Mouse (Mus musculus): ENCODE data around the gene Gpatch2l. TPM values are rescaled to one million over a fixed set of nuclear protein-coding genes. Genes with fewer than 3 reads are reported as not detected.

Gene Gpatch2l
- polyA plus RNA-seq (2015; fragmentation: Nextera tagmentation; extraction: Ambion mirVana), result 31.1 and 31.4 TPM in 2 replicates

DNA sequence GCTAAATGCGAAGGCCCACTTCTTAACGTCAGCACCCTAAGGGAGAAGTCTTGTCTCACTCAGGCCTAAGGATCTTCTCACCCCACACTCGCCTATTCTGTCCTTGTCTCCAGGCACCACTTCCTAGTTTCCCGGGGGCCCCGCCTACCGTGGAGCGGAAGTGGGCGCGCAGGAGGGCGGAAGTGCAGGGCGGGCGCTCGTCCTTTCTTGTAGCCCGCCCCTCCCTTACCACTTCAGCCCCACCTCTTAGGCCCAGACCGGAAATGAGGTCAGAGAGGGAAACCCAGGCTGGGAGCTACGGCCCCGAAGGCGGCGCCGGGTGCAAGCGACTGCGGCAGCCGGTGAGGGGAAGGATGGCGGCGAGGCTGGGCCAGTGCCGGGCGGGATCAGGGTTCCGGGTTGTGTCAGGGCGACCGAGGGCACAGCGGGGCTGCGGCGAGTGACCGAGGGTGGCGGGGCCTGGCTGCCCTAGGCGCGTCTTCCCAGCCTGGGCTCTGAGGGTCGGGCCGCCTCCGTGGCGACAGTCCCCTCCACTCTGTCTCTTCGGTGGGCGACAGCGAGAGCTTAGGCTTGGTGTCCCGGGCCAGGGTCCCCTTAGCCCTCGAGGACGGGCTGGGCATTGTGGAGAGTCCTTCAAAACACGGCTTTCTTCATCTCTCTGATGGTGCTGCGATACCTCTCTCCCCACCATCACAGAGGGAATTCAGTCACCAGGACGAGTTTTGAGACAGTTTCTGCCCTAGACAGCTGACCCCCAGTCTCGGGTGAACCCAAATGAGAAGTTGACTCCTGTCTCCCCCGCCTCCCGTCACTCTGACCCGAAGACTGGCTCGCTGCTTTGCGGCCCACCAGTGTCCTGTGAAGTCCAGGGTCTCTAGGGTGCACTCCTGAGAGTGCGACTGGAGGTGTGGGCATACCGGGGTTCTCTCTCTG lies at the start of gene Gpatch2l:
Gpatch2l (plus strand) TSS at position 255 of the 933 bp plus-strand sequence.
- Histone ChIP-seq H3K9ac (replicated peaks) (peak within 1 kb of the TSS; percentile 84), H3K4me3 (peak within 1 kb of the TSS; percentile 74), H3K9me3 (no peaks in the 10 kb centered on the region), H3K36me3 (peaks cover 16% of the 10 kb centered on the region), H3K27ac (replicated peaks) (peak within 1 kb of the TSS; percentile 82), H3K4me1 (peaks cover 44% of the 10 kb centered on the region), H3K27me3 (no peaks in the 10 kb centered on the region), H3K4me2 (replicated peaks) (peak within 1 kb of the TSS; percentile 88)
- peak; percentile 99 for ATAC-seq (replicated peaks)
- 1% methylated on average over 58 of the region's 58 CpGs for WGBS

DNA sequence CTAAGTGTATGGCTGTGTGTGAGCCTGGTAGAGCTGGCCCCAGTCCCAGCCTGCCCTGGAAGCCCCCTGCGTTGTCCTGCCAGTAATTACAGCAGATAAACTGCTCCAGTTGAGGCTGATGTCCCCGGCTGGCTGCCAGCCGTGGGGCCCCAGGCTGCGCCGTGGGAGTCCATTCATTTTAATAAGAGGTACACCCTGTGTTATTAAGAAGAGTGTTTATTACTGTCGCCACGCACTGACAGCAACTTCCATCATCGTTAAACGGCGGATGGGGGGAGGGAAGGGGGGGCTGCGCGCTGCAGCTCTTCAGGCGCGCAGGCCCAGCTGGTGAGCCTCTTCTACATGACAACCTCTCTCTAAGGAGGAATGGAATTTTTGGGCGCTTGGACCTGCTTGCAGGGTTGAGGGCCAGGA lies 49.6 kb upstream of the Gpatch2l start:
- H3K9ac ChIP-seq (replicated peaks), result no peak overlapping the region

GRCm38 (mm10) chr12:86196944-86197343 lies 44.7 kb upstream of the Gpatch2l start:
- no peaks in the 10 kb centered on the region for H3K27me3 ChIP-seq
- no peak for ATAC-seq (replicated peaks)
- WGBS, result 95% methylated on average over 7 of the region's 7 CpGs

More for the DNA sequence above, 49.6 kb upstream of the Gpatch2l start:
- 0 out of 2 replicates have a peak overlapping the region, but pooled peaks have one; percentile 1 for H3K27ac ChIP-seq (replicated peaks)
- peaks cover 11% of the 10 kb centered on the region for H3K4me1 ChIP-seq
- no peak overlapping the region for H3K4me3 ChIP-seq
- H3K9me3 ChIP-seq, result no peaks in the 10 kb centered on the region
- 0 out of 2 replicates have a peak, but pooled peaks cover 2% of the 10 kb centered on the region for H3K27me3 ChIP-seq
- H3K4me2 ChIP-seq (replicated peaks), result peak overlapping the region; percentile 26
- ATAC-seq (replicated peaks), result peak; percentile 79
- H3K36me3 ChIP-seq, result no peaks in the 10 kb centered on the region
- 18% methylated on average over 15 of the region's 15 CpGs for WGBS

DNA sequence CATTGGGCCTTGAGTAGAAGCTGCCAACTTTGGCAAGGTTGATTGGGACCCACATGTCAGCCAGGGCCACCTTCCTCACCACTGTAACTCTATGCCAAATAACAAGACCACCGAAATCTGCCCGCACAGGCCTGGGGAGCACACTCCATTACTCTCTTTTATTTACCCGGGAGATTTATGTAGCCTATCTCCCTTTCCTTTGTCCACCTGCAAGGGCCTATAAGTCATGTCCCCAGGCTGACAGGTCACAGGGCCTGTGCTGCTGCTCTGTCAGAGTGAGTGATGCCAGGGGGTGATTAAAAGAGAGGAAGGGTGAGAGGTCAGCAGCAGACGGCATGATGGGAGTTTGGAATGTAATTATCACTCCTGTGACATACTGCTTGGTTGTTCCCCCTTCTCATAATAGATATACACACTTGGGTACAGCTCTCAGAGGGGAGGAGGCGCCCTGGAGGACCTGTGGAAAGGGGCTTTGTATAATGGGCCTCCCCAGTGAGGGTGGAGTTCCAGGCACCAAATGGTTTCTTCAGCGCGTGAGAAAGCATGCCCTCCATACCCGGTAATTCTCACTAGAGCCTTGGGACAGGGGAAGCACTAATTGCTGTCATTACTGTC lies 38.1 kb upstream of the Gpatch2l start:
- WGBS, result 77% methylated on average over 8 of the region's 8 CpGs
- Histone ChIP-seq H3K9ac (replicated peaks) (no peak overlapping the region), H3K4me2 (replicated peaks) (no peak overlapping the region), H3K4me3 (no peak overlapping the region), H3K9me3 (no peaks in the 10 kb centered on the region), H3K4me1 (no peaks in the 10 kb centered on the region), H3K27me3 (peaks cover 1% of the 10 kb centered on the region; the same call in 1 of the 2 replicates), H3K36me3 (no peaks in the 10 kb centered on the region), H3K27ac (replicated peaks) (no peak overlapping the region)
- ATAC-seq (replicated peaks), result no peak

More at GRCm38 (mm10) chr12:86196944-86197343, 44.7 kb upstream of the Gpatch2l start:
- Histone ChIP-seq H3K36me3 (no peaks in the 10 kb centered on the region), H3K9me3 (no peaks in the 10 kb centered on the region), H3K9ac (replicated peaks) (no peak overlapping the region), H3K4me2 (replicated peaks) (no peak overlapping the region), H3K27ac (replicated peaks) (no peak overlapping the region), H3K4me1 (peaks cover 7% of the 10 kb centered on the region), H3K4me3 (no peak overlapping the region)

DNA sequence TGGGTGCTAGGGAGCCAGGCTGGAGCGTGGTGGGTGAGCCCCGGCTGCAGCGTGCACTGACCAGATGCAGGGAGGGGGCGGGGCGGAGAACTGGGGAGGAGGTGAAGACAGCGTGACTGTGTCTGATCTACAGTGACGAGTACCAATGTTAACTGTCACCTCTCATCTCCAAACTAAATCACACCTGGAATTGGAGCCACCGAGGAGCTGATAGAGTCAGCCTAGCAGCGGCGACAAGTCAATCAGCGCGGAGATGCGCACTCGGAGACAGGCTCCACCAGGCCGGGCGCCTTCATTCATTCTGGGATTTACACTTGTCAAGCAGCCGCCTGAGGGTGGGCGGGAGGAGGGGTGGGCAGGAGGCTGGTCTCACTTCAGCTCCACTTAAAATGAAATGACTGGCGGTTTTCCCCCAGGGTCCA lies 30.5 kb upstream of the Gpatch2l start:
- no peak overlapping the region for H3K27ac ChIP-seq (replicated peaks)
- H3K4me1 ChIP-seq, result peaks cover 17% of the 10 kb centered on the region
- 0 out of 2 replicates have a peak, but pooled peaks have one; percentile 32 for ATAC-seq (replicated peaks)
- H3K9me3 ChIP-seq, result no peaks in the 10 kb centered on the region
- peak overlapping the region; percentile 39 for H3K4me2 ChIP-seq (replicated peaks)
- H3K4me3 ChIP-seq, result peak overlapping the region; percentile 19
- under 1% methylated on average over 19 of the region's 19 CpGs for WGBS
- 0 out of 2 replicates have a peak overlapping the region, but pooled peaks have one; percentile 2 for H3K9ac ChIP-seq (replicated peaks)
- H3K27me3 ChIP-seq, result peaks cover 49% of the 10 kb centered on the region
- H3K36me3 ChIP-seq, result no peaks in the 10 kb centered on the region

DNA sequence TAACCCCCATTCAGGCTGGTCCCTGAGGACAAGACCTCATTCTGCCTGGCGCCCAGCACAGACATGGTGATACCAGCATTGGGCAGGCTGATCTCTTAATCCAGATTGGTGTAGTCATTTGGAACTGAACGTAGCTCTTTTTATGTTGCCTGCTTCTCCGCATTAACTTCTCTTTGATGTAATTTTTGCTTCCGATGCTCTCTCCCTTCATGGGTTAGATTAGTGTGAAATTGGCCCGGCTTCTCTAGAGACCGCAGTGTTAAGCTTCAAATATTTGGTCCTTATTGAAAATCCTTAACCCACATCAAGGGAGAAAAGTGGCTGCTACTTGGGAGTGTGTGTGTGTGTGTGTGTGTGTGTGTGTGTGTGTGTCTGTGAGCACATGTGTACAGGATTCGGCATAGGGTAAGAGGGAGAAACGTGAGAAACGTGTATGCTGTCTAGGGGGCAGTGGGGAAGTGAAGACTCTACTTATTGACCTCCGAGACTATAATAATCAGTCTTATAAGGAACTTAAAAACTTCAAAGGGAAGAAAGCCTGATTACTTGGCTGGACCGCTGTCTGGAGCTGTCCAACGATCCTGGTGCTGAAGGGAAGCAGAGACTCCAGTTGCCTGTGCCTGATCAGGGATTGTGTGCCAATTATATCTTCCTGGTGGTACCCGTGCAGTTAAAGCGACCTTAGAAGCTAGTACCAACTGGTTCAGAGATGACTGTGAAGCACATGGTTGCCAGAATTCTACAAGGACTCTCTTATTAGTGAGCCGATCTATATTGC lies 28.8 kb upstream of the Gpatch2l start:
- Histone ChIP-seq H3K9ac (replicated peaks) (no peak overlapping the region), H3K9me3 (no peaks in the 10 kb centered on the region), H3K27me3 (peaks cover 49% of the 10 kb centered on the region), H3K36me3 (no peaks in the 10 kb centered on the region), H3K4me3 (no peak overlapping the region), H3K27ac (replicated peaks) (no peak overlapping the region), H3K4me1 (peaks cover 24% of the 10 kb centered on the region), H3K4me2 (replicated peaks) (no peak overlapping the region)
- no peak for ATAC-seq (replicated peaks)
- WGBS, result 41% methylated on average over 15 of the region's 15 CpGs

GRCm38 (mm10) chr12:86214201-86214600 lies 27.5 kb upstream of the Gpatch2l start:
- peaks cover 44% of the 10 kb centered on the region for H3K27me3 ChIP-seq
- H3K4me3 ChIP-seq, result peak overlapping the region; percentile 21
- no peaks in the 10 kb centered on the region for H3K36me3 ChIP-seq
- ATAC-seq (replicated peaks), result no peak
- no peaks in the 10 kb centered on the region for H3K9me3 ChIP-seq
- 1% methylated on average over 24 of the region's 24 CpGs for WGBS
- H3K27ac ChIP-seq (replicated peaks), result no peak overlapping the region
- 0 out of 2 replicates have a peak overlapping the region, but pooled peaks have one; percentile 24 for H3K9ac ChIP-seq (replicated peaks)
- H3K4me1 ChIP-seq, result peaks cover 24% of the 10 kb centered on the region
- peak overlapping the region; percentile 40 for H3K4me2 ChIP-seq (replicated peaks)

DNA sequence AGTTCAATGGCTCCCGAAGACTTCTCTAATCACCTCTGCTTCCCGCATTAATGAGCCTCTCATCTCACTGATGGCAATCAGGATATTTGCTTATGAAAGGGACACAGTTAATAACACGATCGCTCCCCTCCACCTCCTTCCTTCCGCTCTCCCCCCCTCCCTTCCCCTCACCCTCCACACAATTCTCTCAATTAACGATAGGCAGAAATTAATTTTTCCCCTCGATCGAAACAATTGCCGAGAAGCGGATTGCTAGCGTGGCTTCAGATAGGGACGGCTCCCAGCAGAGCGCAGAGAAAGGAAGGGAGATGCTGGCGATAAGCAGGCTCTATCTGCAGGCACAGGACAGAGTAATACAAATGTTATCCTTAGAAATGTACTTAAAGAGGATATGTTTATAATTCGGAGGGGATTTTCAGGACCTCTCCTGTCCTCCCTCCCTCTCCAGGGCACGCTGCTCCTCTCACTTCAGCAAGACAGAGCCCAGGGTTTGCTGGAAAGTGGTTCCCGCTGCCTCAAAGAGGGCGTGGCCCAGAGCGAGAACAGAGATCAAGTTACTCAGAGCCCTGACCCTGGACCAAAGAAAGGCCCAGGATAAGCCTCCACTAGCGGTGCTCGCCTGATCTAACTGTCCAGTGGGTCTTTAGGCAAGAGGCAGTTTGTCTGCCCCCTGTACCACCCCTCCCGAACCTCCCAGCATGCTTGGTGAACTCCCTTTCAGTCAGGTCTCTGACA lies 24.8 kb upstream of the Gpatch2l start:
- no peaks in the 10 kb centered on the region for H3K9me3 ChIP-seq
- peak overlapping the region; percentile 19 for H3K9ac ChIP-seq (replicated peaks)
- 1% methylated on average over 22 of the region's 22 CpGs for WGBS
- H3K27me3 ChIP-seq, result peaks cover 29% of the 10 kb centered on the region
- peaks cover 33% of the 10 kb centered on the region for H3K4me1 ChIP-seq
- peak overlapping the region; percentile 31 for H3K4me3 ChIP-seq
- H3K36me3 ChIP-seq, result no peaks in the 10 kb centered on the region
- peak; percentile 57 for ATAC-seq (replicated peaks)
- peak overlapping the region; percentile 17; the same call in 1 of the 2 replicates for H3K27ac ChIP-seq (replicated peaks)
- H3K4me2 ChIP-seq (replicated peaks), result peak overlapping the region; percentile 44

GRCm38 (mm10) chr12:86220200-86221021 lies 21.2 kb upstream of the Gpatch2l start:
- ATAC-seq (replicated peaks), result peak; percentile 82
- peak overlapping the region; percentile 38 for H3K4me3 ChIP-seq
- no peaks in the 10 kb centered on the region for H3K36me3 ChIP-seq
- peak overlapping the region; percentile 38 for H3K27ac ChIP-seq (replicated peaks)
- no peaks in the 10 kb centered on the region for H3K9me3 ChIP-seq
- peak overlapping the region; percentile 73 for H3K4me2 ChIP-seq (replicated peaks)
- peaks cover 26% of the 10 kb centered on the region for H3K4me1 ChIP-seq
- H3K27me3 ChIP-seq, result peaks cover 2% of the 10 kb centered on the region; the same call in 1 of the 2 replicates
- 3% methylated on average over 38 of the region's 38 CpGs for WGBS
- peak overlapping the region; percentile 37 for H3K9ac ChIP-seq (replicated peaks)

DNA sequence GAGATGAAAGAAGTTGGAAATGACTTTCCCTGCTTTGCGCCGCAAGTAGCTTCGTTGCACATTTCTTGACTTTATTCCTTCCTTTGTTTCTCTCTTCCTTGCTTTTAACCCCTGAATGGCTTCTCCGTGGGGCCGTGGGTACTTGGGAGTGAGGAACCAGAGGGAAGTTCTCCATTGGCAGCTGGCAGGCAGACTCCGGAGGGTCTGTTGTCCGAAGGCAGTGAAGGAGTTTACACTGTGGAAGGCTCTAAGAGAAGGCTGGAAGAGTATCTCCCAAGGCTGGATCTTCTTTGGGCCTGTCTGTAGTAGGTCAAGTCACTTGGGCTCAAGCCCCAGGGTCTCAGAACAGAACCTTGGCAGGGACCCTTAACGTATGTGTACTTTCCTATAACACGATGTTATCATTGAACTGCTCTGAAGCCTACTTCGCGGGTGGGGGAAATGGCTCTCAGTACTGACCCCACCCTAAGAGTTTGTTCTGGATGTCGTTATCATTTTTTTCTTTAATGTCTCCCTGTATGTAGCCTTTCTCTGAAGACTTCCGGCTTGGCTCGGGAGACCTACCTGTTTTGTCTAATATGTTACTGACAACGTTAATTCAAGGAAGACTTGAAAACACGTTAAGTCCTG lies 20.5 kb upstream of the Gpatch2l start:
- peak overlapping the region; percentile 37 for H3K9ac ChIP-seq (replicated peaks)
- peak overlapping the region; percentile 38 for H3K4me3 ChIP-seq
- H3K36me3 ChIP-seq, result no peaks in the 10 kb centered on the region
- H3K4me2 ChIP-seq (replicated peaks), result peak overlapping the region; percentile 73
- H3K4me1 ChIP-seq, result peaks cover 25% of the 10 kb centered on the region
- no peaks in the 10 kb centered on the region for H3K9me3 ChIP-seq
- 27% methylated on average over 16 of the region's 16 CpGs for WGBS
- no peak for ATAC-seq (replicated peaks)
- no peaks in the 10 kb centered on the region for H3K27me3 ChIP-seq
- no peak overlapping the region for H3K27ac ChIP-seq (replicated peaks)
